Mouse (Mus musculus) hindbrain, embryonic 11.5 days (tissue): ENCODE results near the gene Nr1i2. TPM values are rescaled to one million over a fixed set of nuclear protein-coding genes. Genes with fewer than 3 reads are reported as not detected.

Source experiments
- ATAC-seq: fragments of 200-750 bp; cut with Nextera tagmentation; 2 replicates; pipeline ENCODE4 v1.8.0; 2017; ENCODE audit warnings: mild to moderate bottlenecking, moderate TSS enrichment, moderate library complexity; ENCODE audit not compliant: low FRiP score
- DNase-seq: peaks from one replicate; pipeline ENCODE4 v3.0.0-alpha.2; 2015; ENCODE audit warnings: low spot score
- H3K27ac ChIP-seq: fragments of 300-500 bp; sonication (generic); 2 replicates; pipeline ENCODE4 v1.5.1; 2014; ENCODE audit warnings: mild to moderate bottlenecking, low read depth, low read length
- H3K27me3 ChIP-seq: fragments of 300-500 bp; sonication (generic); 2 replicates; pipeline ENCODE4 v1.6.1; 2014; ENCODE audit warnings: mild to moderate bottlenecking, low read length, moderate library complexity, mixed read lengths; ENCODE audit not compliant: control insufficient read depth, insufficient read depth
- H3K36me3 ChIP-seq: fragments of 300-500 bp; sonication (generic); 2 replicates; pipeline ENCODE4 v1.6.1; 2014; ENCODE audit warnings: mild to moderate bottlenecking, low read length, moderate library complexity, mixed read lengths; ENCODE audit not compliant: control insufficient read depth, insufficient read depth
- H3K4me1 ChIP-seq: fragments of 300-500 bp; sonication (generic); replicated peaks from 2 replicates; pipeline ENCODE4 v1.6.1; 2014; ENCODE audit warnings: low read length, mixed read lengths; ENCODE audit not compliant: control insufficient read depth, insufficient read depth
- H3K4me2 ChIP-seq: fragments of 300-500 bp; sonication (generic); replicated peaks from 2 replicates; pipeline ENCODE4 v1.6.1; 2014; ENCODE audit warnings: mild to moderate bottlenecking, low read depth, low read length
- H3K4me3 ChIP-seq: fragments of 300-500 bp; sonication (generic); 2 replicates; pipeline ENCODE4 v1.5.1; 2014; ENCODE audit warnings: low read depth, low read length
- H3K9ac ChIP-seq: fragments of 300-500 bp; sonication (generic); 2 replicates; pipeline ENCODE4 v1.6.1; 2014; ENCODE audit warnings: low read depth, low read length
- H3K9me3 ChIP-seq: fragments of 300-500 bp; sonication (generic); 2 replicates; pipeline ENCODE4 v1.6.1; 2016; ENCODE audit warnings: low read length; ENCODE audit not compliant: control insufficient read depth
- WGBS: fragments of 180-500 bp; shearing (Covaris S2); extraction: QIAGEN DNeasy Blood & Tissue Kit; methylation state at CpG from one replicate; pipeline ENCODE4 v1.1.7; 2014; 5-methylcytosine and 5-hydroxymethylcytosine counted together
- polyA plus RNA-seq: library from polyadenylated mRNA; unstranded; fragments of >200 nt; fragmentation: Nextera tagmentation; extraction: Ambion mirVana; gene quantifications from 2 replicates; pipeline ENCODE4 v1.2.1, GENCODE M21; 2014

The Nr1i2 gene
- polyA plus RNA-seq, 1 experiment from 2014 or later = not detected

GRCm38 (mm10) chr16:38250467-38250866, 44.2 kb downstream of the Nr1i2 start:
- DNase-seq (no peak), ATAC-seq (no peak)
- Histone ChIP-seq H3K27me3 (no peaks in the 10 kb centered on the region), H3K9ac (no peak overlapping the region), H3K4me1 (no peaks in the 10 kb centered on the region), H3K36me3 (no peaks in the 10 kb centered on the region), H3K4me3 (no peak overlapping the region), H3K9me3 (no peaks in the 10 kb centered on the region), H3K4me2 (no peak overlapping the region), H3K27ac (no peak overlapping the region)
- WGBS = 94% methylated on average over 6 of the region's 6 CpGs

- H3K36me3 ChIP-seq = no peaks in the 10 kb centered on the region
- no peak overlapping the region for H3K27ac ChIP-seq
- DNase-seq = no peak
- H3K9ac ChIP-seq = no peak overlapping the region
- no peak overlapping the region for H3K4me3 ChIP-seq
- ATAC-seq = 0 out of 2 replicates have a peak, but pooled peaks have one; percentile 25
- H3K9me3 ChIP-seq = no peaks in the 10 kb centered on the region
- no peaks in the 10 kb centered on the region for H3K27me3 ChIP-seq
- no peaks in the 10 kb centered on the region for H3K4me1 ChIP-seq
- WGBS = 56% methylated on average over 13 of the region's 13 CpGs
- H3K4me2 ChIP-seq = no peak overlapping the region
Observed at GRCm38 (mm10) chr16:38248331-38248961, 46.2 kb downstream of the Nr1i2 start.

GRCm38 (mm10) chr16:38245849-38246585, 48.6 kb downstream of the Nr1i2 start:
- H3K36me3 ChIP-seq = peaks cover 2% of the 10 kb centered on the region; the same call in 1 of the 2 replicates
- H3K27me3 ChIP-seq = no peaks in the 10 kb centered on the region
- H3K9me3 ChIP-seq = no peaks in the 10 kb centered on the region
- WGBS = 76% methylated on average over 5 of the region's 5 CpGs
- no peak for DNase-seq
- no peak overlapping the region for H3K27ac ChIP-seq
- H3K9ac ChIP-seq = no peak overlapping the region
- no peaks in the 10 kb centered on the region for H3K4me1 ChIP-seq
- no peak for ATAC-seq
- H3K4me2 ChIP-seq = no peak overlapping the region
- H3K4me3 ChIP-seq = no peak overlapping the region

- no peak overlapping the region for H3K4me3 ChIP-seq
- peaks cover 5% of the 10 kb centered on the region; the same call in 1 of the 2 replicates for H3K36me3 ChIP-seq
- 48% methylated on average over 2 of the region's 2 CpGs for WGBS
- H3K4me2 ChIP-seq = no peak overlapping the region
- H3K4me1 ChIP-seq = no peaks in the 10 kb centered on the region
- H3K9ac ChIP-seq = no peak overlapping the region
- no peak for DNase-seq
- H3K27me3 ChIP-seq = no peaks in the 10 kb centered on the region
- no peak for ATAC-seq
- no peaks in the 10 kb centered on the region for H3K9me3 ChIP-seq
- H3K27ac ChIP-seq = no peak overlapping the region
Observed at GRCm38 (mm10) chr16:38245379-38245778, 49.2 kb downstream of the Nr1i2 start.

GRCm38 (mm10) chr16:38244111-38244510, 50.5 kb downstream of the Nr1i2 start:
- 93% methylated on average over 6 of the region's 6 CpGs for WGBS
- ATAC-seq (no peak), DNase-seq (no peak)
- Histone ChIP-seq H3K4me2 (no peak overlapping the region), H3K4me1 (no peaks in the 10 kb centered on the region), H3K36me3 (peaks cover 5% of the 10 kb centered on the region; the same call in 1 of the 2 replicates), H3K4me3 (no peak overlapping the region), H3K9me3 (no peaks in the 10 kb centered on the region), H3K27me3 (no peaks in the 10 kb centered on the region), H3K27ac (no peak overlapping the region), H3K9ac (no peak overlapping the region)

- H3K36me3 ChIP-seq = peaks cover 5% of the 10 kb centered on the region; the same call in 1 of the 2 replicates
- no peak overlapping the region for H3K9ac ChIP-seq
- ATAC-seq (no peak), DNase-seq (no peak)
- WGBS = 96% methylated on average over 10 of the region's 10 CpGs
- H3K27me3 ChIP-seq = no peaks in the 10 kb centered on the region
- no peaks in the 10 kb centered on the region for H3K4me1 ChIP-seq
- H3K27ac ChIP-seq = no peak overlapping the region
- no peak overlapping the region for H3K4me2 ChIP-seq
- H3K9me3 ChIP-seq = no peaks in the 10 kb centered on the region
- no peak overlapping the region for H3K4me3 ChIP-seq
Observed at GRCm38 (mm10) chr16:38240167-38240566, 54.5 kb downstream of the Nr1i2 start.

GRCm38 (mm10) chr16:38239729-38240128, 54.9 kb downstream of the Nr1i2 start:
- H3K4me3 ChIP-seq = no peak overlapping the region
- peaks cover 5% of the 10 kb centered on the region; the same call in 1 of the 2 replicates for H3K36me3 ChIP-seq
- H3K4me1 ChIP-seq = no peaks in the 10 kb centered on the region
- DNase-seq (peak; percentile 61), ATAC-seq (no peak)
- no peak overlapping the region for H3K9ac ChIP-seq
- H3K27ac ChIP-seq = no peak overlapping the region
- no peaks in the 10 kb centered on the region for H3K9me3 ChIP-seq
- H3K4me2 ChIP-seq = no peak overlapping the region
- no peaks in the 10 kb centered on the region for H3K27me3 ChIP-seq
- WGBS = 84% methylated on average over 5 of the region's 5 CpGs

GRCm38 (mm10) chr16:38236936-38237585, 57.6 kb downstream of the Nr1i2 start:
- Histone ChIP-seq H3K4me3 (no peak overlapping the region), H3K4me2 (no peak overlapping the region), H3K27me3 (no peaks in the 10 kb centered on the region), H3K9me3 (no peaks in the 10 kb centered on the region), H3K27ac (no peak overlapping the region), H3K4me1 (no peaks in the 10 kb centered on the region), H3K9ac (no peak overlapping the region), H3K36me3 (peaks cover 5% of the 10 kb centered on the region; the same call in 1 of the 2 replicates)
- 91% methylated on average over 4 of the region's 4 CpGs for WGBS
- DNase-seq (no peak), ATAC-seq (no peak)
